Mouse (Mus musculus) subcutaneous adipose tissue, adult 2 months (tissue): ENCODE measurements around the gene Cd2bp2. TPM values are rescaled to one million over a fixed set of nuclear protein-coding genes. Genes with fewer than 3 reads are reported as not detected.

ENCODE experiments used
- polyA plus RNA-seq: library from polyadenylated mRNA; depleted of rRNA; stranded (reverse); fragments of >200 nt; gene quantifications from 2 replicates; pipeline ENCODE4 v1.2.3, GENCODE M21; 2012; ENCODE audit warnings: low replicate concordance; rRNA removed

The Cd2bp2 gene
- 26.3 and 45.0 TPM in 2 replicates for polyA plus RNA-seq

DNA sequence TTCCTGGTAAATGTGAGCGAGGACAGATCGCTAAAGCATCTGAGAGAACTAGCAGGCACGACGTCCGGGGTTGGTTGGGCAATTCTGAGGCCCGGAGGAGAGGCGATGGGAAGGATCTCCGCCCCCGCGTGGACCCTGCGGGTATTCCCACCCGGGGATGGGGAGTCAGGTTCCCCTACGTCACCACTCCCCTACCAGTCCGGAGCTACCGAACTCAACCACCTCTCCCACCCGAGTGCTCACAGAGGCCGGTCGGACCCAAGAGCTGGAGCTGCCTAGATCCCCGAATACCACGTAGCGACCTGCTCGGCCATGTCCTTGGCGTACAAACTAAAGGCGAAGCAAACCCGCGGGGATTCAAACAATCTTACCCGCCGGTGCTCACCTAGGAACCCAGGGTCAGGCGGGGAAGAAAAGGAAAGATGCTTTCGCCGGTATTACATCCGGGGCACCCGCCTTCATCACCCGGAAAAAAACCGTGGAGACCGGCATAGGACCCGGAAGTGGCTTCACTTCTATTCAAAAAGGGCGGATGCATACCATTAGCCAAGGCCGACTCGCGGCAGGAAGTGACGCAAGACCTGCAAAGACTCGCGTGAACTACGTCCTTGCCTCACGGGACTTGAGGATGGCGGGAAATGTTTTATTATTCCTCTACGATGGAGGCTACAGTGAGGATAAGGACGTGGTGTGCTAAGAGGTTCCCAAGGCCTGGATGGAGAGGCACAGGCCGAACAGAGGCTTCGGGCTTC lies at the start of gene Cd2bp2:
Gene Cd2bp2, minus strand, starts transcription at position 507 of the 752 bp plus-strand sequence.

DNA sequence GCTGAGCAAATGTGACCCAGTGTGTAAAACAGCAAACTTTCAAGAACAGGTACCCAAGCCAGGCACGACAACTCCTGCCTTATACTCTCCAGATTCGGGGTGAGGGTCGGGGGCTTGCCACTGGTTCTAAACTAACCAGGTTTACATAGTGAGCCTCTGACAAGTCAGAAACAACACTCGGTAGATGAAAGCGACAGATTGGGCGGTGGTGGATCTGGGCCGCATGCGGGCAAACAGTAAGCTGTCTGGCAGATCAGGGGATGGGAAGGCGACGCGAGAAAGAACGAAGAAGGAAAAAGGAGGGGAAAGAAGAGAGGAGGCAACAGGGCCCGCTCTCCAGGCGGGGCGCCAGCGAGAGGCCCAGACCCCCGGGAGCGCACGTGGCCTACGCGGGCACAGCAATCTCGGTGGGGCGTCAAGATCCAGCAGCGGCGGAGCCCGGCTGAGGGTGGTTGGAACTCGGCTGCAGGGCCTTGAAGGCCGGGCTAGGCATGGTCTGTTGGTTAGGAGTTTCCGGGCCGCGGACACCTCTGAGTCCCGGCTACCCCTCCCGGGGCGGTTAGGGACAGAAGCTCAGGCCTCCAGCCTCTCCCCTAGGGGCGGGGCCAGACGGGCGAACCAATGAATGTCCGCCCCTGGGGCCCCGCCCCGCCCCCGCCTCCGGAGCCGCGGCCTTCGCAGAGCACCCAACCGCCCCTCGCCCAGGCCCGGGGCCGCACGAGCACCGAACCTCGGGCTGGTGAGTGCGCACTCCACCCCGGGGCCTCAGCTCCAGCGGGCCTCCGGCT lies 48.2 kb upstream of the Cd2bp2 start, which contains the start of gene Zfp771:
Gene Zfp771, plus strand, starts transcription at position 405 of the 788 bp plus-strand sequence.

DNA sequence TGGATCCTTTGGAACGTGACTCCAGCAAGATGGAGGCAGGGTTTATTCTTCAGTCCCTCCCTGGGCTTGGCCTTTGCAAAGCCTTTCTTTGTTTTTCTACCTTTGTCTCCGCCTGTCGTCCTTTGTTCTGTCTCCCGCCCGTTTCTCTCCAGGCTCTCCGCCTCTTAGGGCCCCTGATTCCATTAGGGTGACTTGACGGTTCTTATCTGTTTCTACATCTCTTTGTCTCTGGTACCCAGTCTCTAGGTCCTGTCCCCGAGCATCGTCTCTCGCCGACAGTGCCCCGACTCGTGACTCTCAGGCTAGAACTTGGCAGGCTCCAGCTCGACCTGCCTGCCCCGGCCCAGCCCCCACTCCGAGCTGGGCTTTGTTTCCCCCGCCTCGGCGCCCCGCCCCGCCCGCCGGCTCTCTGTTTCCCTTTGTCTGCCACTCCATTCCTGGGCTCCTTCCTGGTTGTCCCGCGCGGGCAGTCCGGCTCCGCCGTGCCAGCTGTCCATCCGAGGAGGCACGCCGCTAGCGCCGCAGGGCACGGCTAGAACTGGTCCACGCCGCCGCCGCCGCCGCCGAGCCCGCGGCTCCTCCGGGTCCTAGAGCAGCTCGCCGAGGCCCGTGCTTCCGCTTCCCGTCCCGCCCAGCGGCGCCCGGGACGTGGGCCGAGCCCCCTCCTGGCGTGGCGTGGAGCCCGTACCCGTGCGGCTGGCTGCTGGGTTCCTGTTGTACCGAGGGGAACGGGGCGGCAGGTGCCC lies 36.9 kb upstream of the Cd2bp2 start, which contains the start of the genes Zfp553 and Sept1:
Gene Zfp553, plus strand, starts transcription at position 440 of the 746 bp plus-strand sequence.
Gene Sept1, minus strand, starts transcription at position 509 of the 746 bp plus-strand sequence.

DNA sequence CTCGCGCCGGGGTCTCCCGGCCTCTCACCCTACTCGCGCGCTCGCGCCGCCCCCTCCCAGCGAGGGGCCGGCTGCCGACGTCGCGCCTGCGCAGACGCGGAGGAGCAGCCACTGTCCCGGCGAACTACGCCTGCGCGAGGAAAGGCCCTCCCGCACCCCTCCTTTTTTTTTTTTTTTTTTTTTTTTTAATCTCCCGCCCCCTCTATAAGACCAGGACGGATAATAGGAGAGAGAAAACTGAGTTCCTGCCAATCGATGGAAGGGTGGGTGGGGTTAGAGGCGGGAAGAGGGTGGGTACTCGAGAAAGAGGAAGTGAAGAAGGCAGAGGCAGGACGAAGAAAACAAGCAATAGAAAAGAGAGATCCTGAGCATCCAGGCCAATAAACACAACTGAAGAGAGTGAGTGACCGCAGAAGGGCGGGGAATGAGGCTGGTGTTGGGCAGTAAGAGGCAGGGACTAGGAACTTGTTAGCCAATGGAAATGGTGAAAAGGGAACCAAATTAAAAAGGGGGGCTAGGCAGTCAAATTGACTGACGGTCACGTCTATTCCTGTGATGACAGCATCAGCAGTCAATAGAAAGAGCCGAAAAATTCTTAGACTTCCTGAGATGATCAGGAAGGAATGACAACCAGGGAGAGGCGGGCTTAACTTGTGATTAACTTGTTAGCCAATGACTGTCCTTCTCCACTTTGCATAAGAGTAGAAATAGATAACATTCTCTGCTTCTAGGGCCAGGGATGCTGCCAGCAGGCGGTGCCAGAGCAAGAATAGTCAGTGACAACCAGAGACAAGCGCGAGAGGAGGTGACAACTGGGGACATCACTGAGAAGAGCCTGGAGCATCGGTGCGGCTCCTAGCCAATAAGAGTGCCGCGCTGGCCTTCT lies 12.9 kb upstream of the Cd2bp2 start, which contains the start of gene Mylpf:
Gene Mylpf, plus strand, starts transcription at position 338 of the 886 bp plus-strand sequence.

DNA sequence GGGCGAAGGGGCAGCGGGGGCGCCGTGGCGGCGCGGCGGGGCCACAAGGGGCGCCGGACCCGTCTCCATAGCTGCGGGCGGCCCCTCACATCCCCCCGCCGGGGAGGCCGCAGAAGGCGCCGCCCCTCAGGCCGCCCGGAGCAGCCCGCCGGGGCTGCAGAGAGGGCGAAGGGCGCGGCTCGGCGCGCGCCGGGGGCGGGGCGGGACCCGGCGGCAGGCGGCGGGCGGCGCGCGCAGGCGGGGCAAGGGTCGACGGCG lies 12.4 kb upstream of the Cd2bp2 start, which contains the start of gene Tbc1d10b:
Gene Tbc1d10b, minus strand, starts transcription at position 174 of the 258 bp plus-strand sequence.

Other genes with a start within 250 kb of the Cd2bp2 start
- gene Asphd1, start 246.5 kb downstream of the Cd2bp2 start, polyA plus RNA-seq: 0.23 and 0.63 TPM in 2 replicates
- 2.4 and 4.4 TPM in 2 replicates for gene Sez6l2, start 245.5 kb downstream of the Cd2bp2 start, polyA plus RNA-seq
- 205 and 302 TPM in 2 replicates for gene Cdipt, start 220.1 kb downstream of the Cd2bp2 start, polyA plus RNA-seq
- gene Cdiptos, start 220.0 kb downstream of the Cd2bp2 start, polyA plus RNA-seq: 2.7 and 3.1 TPM in 2 replicates
- gene Mvp, start 181.4 kb downstream of the Cd2bp2 start, polyA plus RNA-seq: 93.7 and 103 TPM in 2 replicates
- gene Pagr1b, start 179.6 kb downstream of the Cd2bp2 start, polyA plus RNA-seq: 5.3 and 7.1 TPM in 2 replicates
- 2.6 and 5.8 TPM in 2 replicates for gene Pagr1a, start 178.7 kb downstream of the Cd2bp2 start, polyA plus RNA-seq
- gene Gm42742, start 175.0 kb downstream of the Cd2bp2 start, polyA plus RNA-seq: 25.7 and 62.7 TPM in 2 replicates
- 17.9 and 35.3 TPM in 2 replicates for gene Prrt2, start 174.8 kb downstream of the Cd2bp2 start, polyA plus RNA-seq
- gene Maz, start 169.0 kb downstream of the Cd2bp2 start, polyA plus RNA-seq: 90.8 and 204 TPM in 2 replicates
- 2.1 and 9.3 TPM in 2 replicates for gene Kif22, start 153.6 kb downstream of the Cd2bp2 start, polyA plus RNA-seq
- gene Zg16, start 108.7 kb downstream of the Cd2bp2 start, polyA plus RNA-seq: 0.37 and 0.99 TPM in 2 replicates
- gene AI467606, start 104.7 kb downstream of the Cd2bp2 start, polyA plus RNA-seq: 9.6 and 14.6 TPM in 2 replicates
- 1.3 and 3.4 TPM in 2 replicates for gene Qprt, start 73.8 kb downstream of the Cd2bp2 start, polyA plus RNA-seq
- gene Spn, start 58.2 kb downstream of the Cd2bp2 start, polyA plus RNA-seq: 2.4 and 3.1 TPM in 2 replicates
- 29.5 and 47.5 TPM in 2 replicates for gene Tbc1d10b, start 12.4 kb upstream of the Cd2bp2 start, polyA plus RNA-seq
- 1.3 and 1.5 TPM in 2 replicates for gene Mylpf, start 12.8 kb upstream of the Cd2bp2 start, polyA plus RNA-seq
- 5.3 and 22.2 TPM in 2 replicates for gene Zfp553, start 37.0 kb upstream of the Cd2bp2 start, polyA plus RNA-seq
- 18.4 and 23.6 TPM in 2 replicates for gene Sept1, start 37.1 kb upstream of the Cd2bp2 start, polyA plus RNA-seq
- gene Zfp771, start 48.2 kb upstream of the Cd2bp2 start, polyA plus RNA-seq: 43.2 and 112 TPM in 2 replicates
- 47.0 and 71.1 TPM in 2 replicates for gene Dctpp1, start 64.7 kb upstream of the Cd2bp2 start, polyA plus RNA-seq
- gene Sephs2, start 78.0 kb upstream of the Cd2bp2 start, polyA plus RNA-seq: 30.3 and 33.1 TPM in 2 replicates
- gene Itgal, start 100.2 kb upstream of the Cd2bp2 start, polyA plus RNA-seq: 5.0 and 11.6 TPM in 2 replicates
- gene Zfp768, start 149.5 kb upstream of the Cd2bp2 start, polyA plus RNA-seq: 24.9 and 37.2 TPM in 2 replicates
- gene Zfp747, start 180.0 kb upstream of the Cd2bp2 start, polyA plus RNA-seq: 5.7 and 10.7 TPM in 2 replicates
- 2.8 and 5.8 TPM in 2 replicates for gene 9130019O22Rik, start 191.1 kb upstream of the Cd2bp2 start, polyA plus RNA-seq
- 4.3 and 9.6 TPM in 2 replicates for gene E430018J23Rik, start 197.6 kb upstream of the Cd2bp2 start, polyA plus RNA-seq
- gene Zfp764, start 210.8 kb upstream of the Cd2bp2 start, polyA plus RNA-seq: 5.8 and 8.7 TPM in 2 replicates
- 17.0 and 24.9 TPM in 2 replicates for gene Zfp688, start 226.0 kb upstream of the Cd2bp2 start, polyA plus RNA-seq